Mouse (Mus musculus) left cerebral cortex, adult 11 months (tissue): ENCODE measurements around the gene Ccdc15.

Source experiments
- DNase-seq: peaks from one replicate; pipeline ENCODE4 v3.0.0; 2022; ENCODE audit warnings: low spot score

Gene Ccdc15

DNA sequence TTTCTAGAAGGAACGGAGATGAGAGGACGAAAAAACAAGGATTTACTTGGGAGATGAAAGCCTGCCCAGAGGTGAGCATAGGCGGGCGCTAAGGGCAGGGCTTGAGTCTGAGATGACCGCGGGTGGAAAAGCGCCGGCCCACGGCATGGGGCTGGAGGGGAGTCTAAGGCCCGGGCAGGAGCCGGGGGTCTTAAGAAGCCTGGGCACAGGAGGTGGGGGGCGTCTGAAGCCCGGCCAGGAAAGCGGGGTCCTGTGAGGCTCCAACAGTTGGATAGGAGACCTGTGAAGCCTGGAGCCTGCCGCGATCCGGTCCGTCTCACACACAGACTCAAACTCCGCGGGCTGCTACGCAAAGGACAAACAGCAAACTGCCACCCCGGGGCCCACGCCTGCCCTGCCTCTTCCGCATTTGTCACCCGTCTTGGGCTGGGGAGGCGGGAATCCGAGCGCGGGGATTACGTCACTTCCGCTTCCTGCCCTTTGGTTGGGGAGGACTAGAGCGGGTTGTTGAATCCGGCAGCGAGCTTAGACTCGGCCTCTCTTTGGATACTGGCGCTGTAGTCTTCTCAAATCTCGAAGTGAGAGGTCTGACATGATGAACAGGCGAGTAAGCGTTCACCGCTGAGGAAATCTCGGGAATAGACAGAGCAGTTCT, at the start of gene Ccdc15:
Gene Ccdc15 (minus strand): TSS at position 445 of the 655 bp plus-strand sequence.
- DNase-seq, result peak; percentile 95

DNA sequence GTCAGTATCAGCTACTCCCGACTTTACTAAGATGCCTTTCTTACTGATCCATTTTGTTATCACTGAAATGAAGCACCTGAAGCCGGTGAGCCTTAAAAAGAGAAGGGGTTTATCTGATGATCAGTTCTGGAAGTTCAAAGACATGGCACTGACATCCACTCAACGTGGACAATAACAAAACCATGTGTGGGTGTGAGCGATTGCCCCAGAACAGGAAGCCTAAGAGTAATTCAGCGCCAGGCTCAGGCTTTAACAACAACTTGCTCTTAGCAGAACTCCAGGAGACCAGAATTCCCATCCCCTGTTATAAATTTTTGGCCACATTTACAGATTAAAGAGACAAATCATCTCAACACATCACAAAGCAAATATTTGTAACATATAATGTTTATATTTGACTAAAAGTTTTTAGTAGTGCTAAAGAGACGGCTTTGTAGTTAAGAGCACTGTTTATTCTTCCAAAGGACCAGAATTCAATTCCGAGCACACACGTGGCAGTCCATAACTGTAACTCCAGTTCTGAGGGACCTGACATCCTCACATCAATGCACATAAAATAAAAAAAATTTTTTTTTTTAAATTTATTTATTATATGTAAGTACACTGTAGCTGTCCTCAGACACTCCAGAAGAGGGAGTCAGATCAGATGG, 45.4 kb upstream of the Ccdc15 start:
- no peak for DNase-seq

DNA sequence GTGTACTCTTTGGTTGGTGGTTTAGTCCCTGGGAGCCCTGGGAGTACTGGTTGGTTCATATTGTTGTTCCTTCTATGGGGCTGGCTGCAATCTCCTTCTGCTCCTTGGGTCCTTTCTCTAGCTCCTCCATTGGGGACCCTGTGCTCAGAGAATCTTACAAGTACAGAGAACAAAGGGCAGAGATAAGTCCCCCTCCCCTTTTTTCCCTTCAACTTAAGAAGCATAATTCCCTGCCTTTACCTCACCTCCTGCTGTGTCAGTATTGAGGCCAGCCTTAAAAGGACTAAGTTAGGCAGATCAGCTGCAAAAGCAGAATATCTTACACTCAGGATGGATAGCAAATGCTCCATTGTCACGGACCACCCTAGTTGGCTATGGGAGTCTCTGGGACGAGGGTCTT, 43.8 kb upstream of the Ccdc15 start:
- DNase-seq, result no peak

DNA sequence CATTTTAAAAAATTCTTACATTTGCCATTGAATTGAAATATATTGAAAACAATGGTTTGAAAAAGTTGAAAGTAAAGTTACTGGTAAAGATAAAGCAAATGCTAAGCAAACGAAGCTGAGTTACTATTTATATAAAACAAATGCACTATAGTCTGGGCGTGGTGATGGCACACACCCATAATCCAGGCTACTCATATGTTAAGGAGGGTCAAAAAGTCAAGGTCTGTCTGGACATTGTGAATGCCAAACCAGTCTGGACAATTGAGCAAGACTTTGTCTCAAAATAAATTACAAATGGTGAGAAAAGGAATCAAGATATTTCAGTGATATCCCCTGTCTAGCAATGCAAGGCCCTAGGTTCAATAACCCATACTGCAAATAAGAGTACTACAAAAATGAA, 42.7 kb upstream of the Ccdc15 start:
- DNase-seq, result no peak

DNA sequence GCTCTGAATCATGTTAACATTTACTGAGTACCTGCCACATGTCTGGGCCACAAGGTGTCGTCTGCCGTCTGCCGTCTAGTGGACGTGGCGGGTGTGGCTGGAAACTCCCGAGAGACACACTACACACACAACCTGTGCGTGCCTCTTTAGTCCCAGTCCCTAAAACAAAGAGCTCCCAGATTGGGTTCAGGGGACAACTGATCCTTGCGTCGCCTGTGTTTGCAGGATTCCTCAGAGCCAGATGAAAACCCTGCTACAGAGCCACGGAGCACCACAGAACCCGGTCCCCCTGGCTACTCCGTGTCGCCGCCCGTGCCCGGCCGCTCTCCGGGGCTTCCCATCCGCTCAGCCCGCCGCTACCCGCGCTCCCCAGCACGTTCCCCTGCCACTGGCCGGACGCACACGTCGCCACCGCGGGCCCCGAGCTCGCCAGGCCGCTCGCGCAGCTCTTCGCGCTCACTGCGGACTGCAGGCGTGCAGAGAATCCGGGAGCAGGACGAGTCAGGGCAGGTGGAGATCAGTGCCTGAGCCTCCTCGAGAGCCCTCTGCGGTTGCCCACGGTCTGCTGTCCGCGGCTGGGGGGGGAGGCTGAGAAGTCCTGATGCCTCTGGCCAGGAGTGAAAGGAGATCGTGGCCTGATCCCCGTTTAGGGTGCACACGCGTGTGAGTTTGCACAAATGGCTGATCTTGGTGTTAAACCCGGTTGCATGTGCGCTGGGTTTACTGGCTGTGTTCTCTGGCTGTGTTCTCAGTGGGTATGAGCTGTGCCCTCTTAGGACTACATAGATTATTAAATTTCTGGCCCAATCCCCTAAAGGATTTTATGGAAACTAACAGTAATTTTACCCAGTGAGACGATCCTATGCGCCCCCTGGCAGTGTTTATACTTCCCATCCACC, 36.3 kb upstream of the Ccdc15 start:
- DNase-seq, result no peak

DNA sequence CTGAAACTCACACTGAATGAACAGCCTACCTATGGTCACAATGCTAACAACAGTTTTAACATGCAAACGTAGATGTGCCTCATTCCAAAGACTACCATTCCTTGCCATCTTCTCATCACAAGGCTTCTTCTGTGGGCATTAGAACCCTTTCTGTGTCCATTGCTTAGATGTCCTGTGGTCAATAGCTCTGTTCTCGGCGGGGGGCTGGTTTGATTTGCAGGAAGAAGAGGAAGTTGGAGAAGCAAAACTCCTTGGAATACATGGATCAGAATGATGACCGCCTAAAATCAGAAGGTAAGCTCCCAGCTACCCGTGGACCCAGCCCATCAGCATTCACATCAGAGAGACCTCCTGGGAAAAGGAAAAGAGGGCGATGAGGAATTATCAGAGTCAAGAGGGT, 34.9 kb upstream of the Ccdc15 start:
- DNase-seq, result no peak

DNA sequence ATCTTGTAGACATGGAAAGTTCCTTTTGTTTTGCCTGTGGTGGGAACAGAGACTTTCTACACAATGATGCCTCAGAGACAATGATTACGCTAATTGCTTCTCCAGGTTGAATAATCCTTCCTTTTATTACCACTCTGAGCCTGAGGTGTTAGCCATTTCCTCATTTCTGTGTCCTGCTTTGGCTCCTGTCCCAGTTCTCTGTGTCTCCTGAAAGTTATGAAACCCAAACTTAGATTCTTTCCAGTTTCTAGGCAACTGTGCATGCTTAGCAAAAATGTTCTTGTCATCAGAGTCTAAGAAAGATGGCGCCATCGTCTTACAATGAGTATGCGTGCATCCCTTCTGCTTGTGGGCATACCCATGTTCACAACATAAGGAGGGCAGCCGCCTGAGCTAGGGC, 27.5 kb upstream of the Ccdc15 start:
- DNase-seq, result no peak

DNA sequence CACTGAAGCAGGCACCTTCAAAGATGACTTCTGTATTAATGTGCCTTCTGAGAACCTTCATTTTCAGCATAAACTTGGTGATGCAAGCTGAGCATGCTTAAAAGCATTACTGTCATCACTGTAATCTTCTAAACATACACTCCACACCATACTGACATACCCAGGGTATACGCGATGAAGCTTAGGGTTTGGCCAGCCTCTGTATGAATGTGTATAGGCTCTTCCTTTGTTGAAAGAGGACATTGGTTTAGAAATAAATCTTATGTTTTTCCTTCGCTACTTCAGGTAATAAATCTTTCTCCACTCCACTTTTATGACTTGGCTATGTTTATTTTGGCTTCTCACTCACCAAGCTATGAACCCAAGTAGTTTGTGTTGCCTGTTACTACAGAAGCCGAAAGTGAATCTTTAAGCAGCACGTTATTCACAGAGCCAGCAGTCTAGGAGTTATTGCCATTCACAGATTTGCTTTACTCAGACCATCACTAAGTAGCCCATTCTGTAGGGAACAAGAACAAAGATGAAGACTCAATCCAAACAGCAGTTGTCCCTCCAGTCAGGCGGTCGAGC, 23.1 kb upstream of the Ccdc15 start:
- no peak for DNase-seq

DNA sequence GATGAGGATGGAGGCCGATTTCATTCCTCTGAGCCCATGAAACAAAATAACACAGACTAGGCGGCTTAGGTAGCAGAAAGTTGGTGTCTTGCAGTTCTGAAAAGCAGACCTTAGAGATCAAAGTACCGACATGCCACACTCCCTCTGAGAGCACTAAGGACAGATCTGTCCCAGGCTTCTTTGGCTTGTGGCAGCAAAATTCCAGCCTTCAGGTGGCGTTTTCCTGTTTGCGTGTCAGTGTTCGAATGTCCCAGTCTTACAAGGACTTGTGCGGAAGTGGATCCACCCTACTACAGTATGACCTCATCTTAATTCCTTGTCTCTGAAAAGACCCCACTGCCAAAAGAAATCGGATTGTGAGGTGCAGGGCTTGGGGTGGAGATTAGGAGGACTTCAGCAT, 20.6 kb upstream of the Ccdc15 start:
- DNase-seq, result no peak

DNA sequence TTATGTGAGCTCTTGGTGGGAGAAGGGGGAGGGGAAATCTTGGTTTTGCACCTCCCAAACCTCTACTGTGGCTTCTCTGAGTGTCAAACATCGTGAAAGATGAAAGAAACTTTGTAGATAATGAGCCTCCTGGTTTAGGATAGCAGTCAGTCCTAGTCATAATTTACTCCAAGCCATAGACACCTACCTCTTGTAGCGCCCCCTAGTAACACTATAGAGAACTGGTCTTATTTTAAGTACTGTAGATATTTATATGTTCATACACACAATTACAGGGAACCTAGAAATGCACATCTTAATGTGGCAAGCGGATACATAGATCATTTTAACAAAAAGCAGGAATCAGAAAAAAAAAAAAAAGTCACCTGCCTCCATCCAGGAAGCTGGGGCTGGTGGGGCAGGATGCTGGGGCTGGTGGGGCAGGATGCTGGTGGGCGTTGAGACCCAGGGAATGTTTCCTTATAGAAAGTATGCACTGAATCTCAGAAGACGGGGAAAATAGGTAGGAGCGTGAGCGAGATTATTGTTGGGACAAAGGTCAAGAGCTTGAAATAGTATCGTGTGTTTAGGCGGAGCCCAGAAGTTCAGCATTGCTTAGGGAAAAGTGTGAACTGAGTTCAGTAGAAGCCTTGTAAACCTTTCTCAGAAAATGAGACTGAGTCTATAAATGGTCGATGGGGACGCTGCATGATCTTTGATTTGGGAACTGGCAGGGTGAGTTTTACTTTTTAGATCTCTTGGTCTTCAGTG, 20.0 kb upstream of the Ccdc15 start:
- DNase-seq, result no peak

DNA sequence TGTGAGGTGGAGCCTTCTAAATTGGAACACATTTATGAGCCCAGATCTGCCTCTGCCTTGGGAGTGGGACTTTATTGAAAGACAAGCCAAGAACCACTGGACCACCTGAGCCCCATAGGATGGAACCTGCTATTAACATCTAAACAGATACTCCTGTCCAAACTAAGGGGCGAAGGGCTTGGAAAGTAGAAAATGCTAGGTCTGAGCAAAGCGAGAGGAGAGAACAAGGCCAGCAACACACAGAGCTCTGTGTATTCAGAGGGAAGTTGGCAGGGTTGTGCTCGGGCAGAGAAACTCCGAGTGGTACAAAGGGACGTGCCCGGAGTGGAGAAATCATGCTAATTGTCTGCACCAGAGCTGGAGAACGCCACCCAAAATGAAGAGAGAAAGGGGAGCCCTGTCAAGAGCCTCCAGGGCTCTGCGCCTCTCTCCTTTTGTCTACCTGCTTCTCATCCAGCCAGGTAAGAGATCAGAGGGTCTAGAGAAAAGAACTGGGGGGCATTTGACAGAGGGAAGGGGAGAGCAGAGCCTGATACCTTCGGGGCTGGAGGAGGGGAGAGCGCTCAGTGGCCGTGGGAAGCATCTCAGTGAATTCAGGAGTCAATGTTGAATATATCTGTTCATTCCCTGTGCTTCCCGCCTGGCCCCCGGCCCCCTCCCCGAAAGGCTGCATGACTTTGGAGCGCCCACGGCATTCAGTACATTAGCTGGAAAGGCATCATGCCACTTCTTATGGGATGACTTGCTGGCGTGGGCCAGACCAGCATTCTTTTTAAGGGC, 19.3 kb upstream of the Ccdc15 start, which contains the start of gene Hepacam:
Gene Hepacam (plus strand): TSS at position 51 of the 780 bp plus-strand sequence.
- peak; percentile 65 for DNase-seq

DNA sequence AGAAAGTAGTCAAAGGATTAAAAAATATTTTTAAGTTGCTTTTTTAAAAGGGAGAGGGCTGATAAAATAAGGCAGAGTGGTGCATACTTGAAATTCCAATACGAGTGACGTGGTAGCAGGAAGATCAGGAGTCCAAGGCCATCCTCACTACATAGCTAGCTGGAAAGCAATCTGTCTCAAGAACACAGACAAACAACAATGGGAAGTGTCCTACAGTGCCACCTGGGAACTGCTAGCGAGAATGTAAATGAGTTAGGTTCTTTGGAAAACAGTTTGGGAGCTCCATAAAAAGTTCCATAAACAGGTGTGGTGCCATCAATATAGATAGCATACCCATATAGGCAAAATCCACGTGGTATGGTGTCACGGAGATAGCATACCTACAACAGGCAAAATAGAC, 17.5 kb upstream of the Ccdc15 start:
- no peak for DNase-seq

DNA sequence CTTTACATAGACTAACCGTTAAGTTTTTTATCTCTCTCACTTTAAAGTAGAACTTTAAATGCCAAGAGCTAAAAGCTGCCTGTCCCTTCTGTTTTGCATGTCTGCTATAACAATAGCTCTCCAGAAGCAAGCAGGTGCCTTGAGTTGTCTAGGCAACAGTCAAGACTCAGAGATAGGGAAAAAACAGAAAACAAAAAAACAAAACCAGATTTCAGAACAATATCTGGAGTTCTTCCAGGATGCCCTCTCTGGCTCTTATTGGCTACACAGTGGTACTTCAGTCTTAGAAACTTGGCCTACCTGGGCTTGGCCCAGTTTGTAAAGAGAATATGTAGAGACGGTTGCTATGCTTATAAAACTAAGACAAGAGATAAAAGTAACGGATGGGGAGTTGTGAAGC, 16.2 kb upstream of the Ccdc15 start:
- DNase-seq, result no peak

DNA sequence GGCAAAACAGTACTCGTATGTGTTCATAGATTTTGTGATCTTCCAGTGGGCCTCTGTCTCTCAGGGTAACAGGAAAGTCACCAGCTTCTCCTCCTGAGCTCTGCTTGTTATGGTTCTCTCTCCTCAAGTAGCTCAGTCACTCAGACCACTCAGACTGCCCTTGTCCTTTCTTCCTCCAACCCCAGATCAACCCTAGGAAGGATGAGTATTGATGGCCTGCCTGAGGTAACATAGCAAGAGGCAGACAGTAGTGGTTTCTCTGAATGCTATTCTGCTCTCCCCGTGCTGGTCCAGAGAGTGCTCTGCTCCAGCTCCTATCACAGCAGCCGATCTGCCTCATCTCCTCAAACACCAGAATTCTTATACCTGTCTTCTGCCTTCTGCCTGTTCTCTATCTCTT, 15.3 kb upstream of the Ccdc15 start:
- no peak for DNase-seq

DNA sequence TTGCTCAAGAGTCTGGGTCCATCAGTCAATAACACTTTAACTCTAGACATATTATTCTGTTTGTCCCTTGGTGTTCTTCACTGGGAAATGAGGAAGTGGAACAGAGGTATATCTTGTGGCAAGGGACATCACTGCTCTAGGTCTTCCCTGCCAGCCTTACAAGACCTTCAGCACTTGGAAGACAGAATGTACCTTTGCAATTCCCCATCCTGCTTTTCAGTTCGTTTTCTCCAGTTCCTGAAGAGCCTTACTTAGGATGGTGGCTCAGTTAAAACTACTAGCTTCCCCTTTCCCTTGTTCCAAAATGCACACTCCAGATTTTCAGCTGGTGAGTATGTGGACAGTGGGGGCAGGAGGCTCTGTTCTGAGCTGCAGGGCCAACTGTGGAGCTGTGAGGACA, 14.6 kb upstream of the Ccdc15 start:
- no peak for DNase-seq

DNA sequence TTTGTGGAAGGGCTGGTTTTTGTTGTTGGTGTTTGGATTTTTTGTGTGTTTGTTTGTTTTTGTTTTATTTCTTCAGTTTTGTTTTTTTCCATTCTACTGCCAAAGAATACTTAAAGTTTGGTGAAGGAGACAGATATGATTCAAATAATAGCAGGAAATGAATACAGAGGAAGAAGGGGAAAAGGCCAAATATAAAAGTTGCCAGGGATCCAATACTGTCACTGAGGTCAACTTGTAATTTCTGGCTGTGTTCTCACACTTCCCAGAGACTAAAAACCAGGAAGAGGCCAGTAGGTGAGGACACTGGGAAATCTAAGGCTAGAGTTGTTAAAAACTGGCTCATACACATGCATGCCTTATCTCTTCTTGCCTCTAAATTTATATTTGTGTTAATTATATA, 13.9 kb upstream of the Ccdc15 start:
- DNase-seq, result no peak

DNA sequence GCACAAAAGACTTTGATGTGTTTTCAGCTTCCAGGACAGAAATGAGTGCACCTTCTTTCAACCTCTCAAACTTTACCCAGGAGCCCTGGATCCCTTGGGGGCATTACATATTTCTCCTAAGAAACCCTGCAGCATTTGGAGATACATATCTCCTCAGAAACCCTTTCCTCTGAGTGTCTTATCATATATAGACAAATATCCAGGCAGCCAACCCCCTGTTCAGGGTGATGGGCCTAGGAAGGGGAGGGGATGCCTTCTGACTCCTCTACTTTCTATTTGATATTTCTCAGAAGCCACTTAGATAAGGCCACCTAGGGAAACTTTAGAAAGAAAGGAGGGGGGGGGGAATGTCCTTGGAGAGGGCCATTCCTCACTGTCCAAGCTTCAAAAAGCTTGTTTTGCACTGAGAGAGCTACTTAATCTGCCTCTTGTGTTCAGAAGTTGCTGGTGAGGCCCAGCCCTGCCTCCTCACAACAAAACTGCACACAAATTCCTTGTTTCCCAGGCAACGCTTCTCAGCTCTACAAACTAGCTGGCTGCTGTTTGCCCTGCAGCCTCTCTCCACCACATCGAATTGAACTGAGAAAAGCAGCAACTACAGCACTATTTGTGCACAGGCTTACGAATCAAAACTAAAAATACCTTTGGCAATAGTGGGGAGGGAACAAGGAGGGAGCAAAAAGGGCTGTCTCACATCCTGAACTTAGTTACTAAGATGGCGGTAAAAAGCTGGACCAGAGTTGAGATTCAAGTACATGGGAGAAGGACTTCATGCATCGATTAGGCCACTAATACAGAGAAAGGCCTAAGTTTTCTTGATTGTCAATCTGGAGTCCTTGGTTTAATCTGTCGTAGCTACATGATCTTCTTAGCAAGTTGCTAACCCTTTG, 11.3 kb upstream of the Ccdc15 start:
- DNase-seq, result peak; percentile 76

DNA sequence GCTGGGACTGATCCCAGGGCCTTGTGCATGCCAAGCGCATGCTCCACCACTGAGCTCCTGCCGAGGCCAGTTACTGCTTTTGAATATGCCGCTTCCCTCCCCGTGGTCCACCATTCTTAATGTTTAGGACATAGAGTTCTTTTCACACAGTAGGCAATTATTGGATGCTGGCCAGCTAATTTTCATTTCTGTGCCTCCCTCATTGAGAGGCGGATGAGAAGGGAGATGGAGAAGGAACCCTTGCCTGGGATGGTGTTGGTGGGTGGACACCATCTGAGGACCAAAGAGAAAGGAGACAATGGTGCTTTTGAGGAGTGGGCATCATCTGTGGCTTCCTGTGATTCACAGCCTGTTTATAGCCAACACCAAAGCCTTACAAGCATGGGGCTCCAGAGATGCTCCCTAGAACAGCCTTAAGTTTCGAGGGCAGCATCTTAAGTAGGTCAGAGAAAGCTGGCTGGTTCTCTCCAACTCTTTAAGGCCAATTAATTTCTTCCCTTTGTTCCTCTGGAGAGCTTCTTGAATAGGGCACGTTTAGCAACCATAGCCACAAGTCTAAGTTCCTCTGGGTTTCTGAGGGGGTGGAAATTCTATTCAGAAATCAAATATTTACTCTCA, 10.6 kb upstream of the Ccdc15 start:
- no peak for DNase-seq

DNA sequence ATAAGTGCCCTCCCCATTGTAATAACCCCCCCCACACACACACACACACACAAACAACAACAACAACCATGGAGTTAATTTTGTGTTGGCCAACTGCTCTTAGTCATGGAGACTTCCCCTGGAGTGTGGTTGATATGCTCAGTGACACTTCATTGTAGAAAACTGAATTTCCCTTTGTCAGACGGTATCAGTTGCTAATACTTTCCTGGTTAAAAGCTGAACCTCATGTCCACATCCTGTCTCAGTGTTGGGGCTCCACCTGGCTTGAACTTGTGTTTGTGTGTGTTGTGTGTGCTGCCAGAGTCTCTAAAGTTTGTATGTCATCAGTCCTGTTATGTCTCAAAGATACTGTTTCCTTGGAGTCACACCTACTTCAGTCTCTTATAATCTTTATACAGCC, 6.3 kb upstream of the Ccdc15 start:
- DNase-seq, result no peak

DNA sequence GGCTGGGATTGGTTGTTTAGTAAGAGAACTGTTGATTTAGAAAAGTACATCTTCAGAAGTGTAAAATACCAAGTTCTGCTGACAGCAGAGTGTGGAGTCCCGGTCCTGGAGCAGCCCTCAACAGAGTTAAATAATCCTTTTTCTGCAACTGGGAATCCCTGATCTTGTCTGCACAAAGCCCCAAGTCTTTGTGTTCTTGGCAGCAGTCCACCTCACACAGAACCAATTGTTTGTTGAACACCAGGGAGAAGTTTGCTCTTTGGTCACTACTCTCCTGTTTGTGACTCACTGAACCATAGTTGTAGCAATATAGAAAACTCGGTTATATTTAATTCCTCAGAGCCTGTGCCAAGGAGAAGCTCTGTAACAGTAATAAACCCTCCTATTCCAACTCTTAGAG, 3.0 kb upstream of the Ccdc15 start:
- DNase-seq, result no peak
